Mouse (Mus musculus): ENCODE results near the gene Hist2h4. TPM values are rescaled to one million over a fixed set of nuclear protein-coding genes. Genes with fewer than 3 reads are reported as not detected.

The Hist2h4 gene
- total RNA-seq, 2 experiments from 2014 or later: 7.5 to 8.7 TPM

- DNase-seq: peak; percentile 89
These were observed 17.9 kb downstream of the Hist2h4 start, which contains the start of gene Hist2h2aa1 for GRCm38 (mm10) chr3:96245003-96245886. Gene Hist2h2aa1, plus strand, starts transcription at chr3:96245497.

GRCm38 (mm10) chr3:96243921-96244572 is 19.1 kb downstream of the Hist2h4 start:
- no peak for DNase-seq

- DNase-seq: no peak
These were observed 22.3 kb downstream of the Hist2h4 start for GRCm38 (mm10) chr3:96240799-96241197.

DNA sequence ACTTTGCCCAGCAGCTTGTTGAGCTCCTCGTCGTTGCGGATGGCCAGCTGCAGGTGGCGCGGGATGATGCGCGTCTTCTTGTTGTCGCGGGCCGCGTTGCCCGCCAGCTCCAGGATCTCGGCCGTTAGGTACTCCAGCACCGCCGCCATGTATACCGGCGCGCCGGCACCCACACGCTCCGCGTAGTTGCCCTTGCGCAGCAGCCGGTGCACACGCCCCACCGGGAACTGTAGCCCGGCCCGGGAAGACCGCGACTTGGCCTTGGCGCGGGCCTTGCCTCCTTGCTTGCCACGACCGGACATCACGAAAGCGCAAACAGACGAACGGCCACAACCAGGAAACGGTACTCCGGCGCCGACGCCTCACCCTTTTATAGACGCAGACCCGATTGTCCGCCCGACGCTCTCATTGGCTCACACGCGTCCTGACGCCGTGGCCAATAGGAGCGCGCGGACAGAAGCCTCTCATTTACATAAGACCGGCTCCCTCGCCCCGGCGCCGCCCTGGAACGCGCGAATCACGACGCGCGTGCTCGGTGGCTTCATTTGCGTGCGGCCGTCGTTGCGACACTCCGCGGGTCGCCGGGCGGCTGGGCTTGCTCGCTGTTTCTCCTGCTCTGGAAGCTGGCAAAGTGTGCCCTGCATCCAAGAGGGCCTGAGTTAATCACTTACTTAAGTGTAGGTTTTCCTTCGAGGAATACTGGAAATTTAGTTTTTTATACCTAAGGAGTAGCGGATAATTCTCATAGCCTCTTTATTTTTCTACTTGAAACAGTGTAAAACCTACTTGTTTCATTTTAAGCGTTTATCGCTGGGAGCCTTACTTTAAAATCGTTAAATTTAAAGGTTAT is 22.9 kb downstream of the Hist2h4 start, which contains the start of gene Hist2h2aa2:
Gene Hist2h2aa2, minus strand, starts transcription at position 328 of the 850 bp plus-strand sequence.
- DNase-seq: peak; percentile 94

DNA sequence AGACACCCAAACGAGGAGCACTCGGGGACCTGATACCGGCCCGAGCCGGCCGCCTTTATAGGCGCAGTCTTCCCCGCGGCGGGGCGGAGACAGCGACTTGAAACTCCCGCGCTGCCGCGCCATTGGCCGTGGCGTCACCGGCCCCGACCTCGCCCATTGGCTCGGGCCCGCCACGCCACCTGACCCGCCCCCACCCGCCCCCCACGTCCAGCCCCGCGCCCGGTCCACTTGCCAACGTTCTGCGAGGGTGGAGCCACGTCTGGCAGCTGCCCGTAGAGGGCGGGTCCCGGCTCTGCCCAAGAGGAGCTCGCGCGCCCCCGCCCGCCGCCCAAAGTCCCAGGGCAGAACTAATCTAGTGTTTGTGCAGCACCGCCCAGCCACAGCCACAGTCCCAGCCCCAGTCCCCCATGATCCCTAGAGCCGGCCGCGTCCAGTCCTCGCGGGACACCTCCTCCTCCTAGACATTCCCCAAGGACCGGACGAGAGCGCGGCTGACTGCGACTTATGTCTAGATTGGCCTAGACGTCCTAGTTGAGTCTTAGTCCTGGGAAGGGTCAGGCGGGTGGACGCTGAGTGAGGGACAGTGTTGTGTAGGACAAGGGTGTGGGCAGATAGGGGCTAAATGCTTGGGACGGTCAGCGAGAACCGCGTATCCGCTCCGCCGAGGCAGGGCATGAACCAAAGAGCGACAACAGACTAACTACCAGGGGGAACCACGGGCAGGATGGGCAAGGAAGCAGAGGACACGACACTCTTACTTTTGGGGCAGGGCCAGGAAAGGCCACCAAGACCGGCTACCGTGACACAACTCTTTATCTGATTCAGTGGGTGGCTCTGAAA is 23.9 kb downstream of the Hist2h4 start, which contains the start of gene Hist2h3c2:
Gene Hist2h3c2, minus strand, starts transcription at position 174 of the 840 bp plus-strand sequence.
- DNase-seq: peak; percentile 85

GRCm38 (mm10) chr3:96237904-96238511 is 25.1 kb downstream of the Hist2h4 start:
- DNase-seq: no peak

DNA sequence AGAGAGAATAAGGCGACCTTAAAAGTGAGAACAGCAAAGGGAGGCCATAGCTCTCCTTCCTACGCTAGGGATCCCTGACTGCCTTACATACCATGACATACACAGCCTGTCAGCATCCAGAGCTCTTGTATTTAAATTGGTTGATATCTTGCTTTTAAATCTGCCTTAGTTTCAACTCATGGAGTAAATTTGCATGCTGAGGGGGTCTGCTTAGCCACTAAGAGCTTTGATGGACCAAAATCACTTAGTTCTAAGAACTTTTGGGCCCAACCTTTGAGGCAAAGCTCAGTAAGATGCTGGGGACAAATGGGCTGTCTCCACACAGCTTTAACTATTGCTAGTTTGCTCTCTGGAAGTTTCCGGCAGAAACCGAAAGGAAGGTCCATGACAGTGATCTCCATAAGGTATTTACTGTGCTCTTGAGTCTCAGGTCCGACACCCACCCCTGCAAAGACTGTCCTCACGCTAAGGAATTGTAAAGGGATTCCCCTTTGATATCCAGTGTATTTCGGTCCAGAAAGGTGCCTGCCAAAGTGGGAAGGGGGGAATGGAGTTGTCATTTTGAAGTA is 25.7 kb downstream of the Hist2h4 start:
- no peak for DNase-seq

DNA sequence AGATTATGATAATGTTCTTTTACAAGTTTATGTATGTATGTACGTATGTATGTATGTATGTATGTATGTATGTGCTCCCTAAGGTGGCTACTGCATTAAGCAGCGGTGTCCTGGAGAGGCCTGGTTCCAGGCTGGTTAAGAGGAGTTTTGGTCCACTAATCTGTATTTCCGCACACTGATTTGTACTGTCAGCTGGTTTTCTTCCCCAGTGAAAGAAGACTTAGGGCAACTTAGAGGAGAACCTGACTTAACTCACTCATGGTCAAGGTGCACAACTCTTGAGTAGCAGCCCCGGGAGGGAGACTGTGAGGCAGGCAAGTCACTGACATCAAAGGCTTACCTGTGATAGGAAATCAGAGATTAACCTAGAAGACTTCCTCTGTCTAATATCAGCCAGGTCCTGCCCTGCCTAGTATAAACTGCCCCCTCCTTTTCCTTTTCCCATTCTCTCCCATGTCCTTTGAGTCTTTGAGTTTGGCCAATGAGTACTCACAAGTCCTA is 26.2 kb downstream of the Hist2h4 start:
- no peak for DNase-seq

DNA sequence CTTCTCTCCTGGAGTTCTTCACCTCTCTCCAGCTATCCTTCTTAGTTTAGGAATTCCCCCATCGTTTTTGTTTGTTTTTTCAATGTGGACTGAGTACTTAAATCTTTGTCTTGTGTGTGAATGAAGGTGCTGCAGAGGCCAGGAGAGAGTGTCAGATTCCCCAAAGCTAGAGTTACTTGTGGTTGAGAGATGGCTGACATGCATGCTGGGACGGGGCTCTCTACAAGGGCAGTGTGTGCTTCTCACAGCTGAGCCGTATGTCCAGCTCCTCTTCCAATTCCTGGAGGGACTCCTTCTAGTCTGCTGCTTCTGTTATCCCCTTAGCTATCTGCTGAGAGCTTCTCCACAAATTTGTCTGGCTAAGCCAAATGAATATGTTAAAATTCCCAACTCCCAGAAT is 27.3 kb downstream of the Hist2h4 start:
- no peak for DNase-seq

- no peak for DNase-seq
These were observed 28.2 kb downstream of the Hist2h4 start for GRCm38 (mm10) chr3:96234914-96235313.

DNA sequence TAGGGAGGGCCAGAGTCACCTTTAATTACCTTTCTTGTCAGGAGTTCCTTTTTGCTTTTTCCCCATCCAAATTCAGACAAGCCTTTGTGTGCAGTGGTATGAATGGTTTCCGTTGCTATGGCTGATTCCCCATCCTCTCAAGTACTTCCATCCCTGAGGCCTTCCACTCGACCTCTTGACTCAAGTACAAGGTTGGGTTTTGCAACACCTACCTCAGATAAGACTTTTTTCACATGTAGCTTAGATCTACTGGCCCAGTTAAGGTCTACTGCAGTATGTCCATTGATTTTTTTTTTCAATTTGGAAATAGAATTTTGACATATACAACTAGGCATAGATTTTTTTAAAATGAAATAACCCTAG is 31.4 kb downstream of the Hist2h4 start:
- DNase-seq: no peak

DNA sequence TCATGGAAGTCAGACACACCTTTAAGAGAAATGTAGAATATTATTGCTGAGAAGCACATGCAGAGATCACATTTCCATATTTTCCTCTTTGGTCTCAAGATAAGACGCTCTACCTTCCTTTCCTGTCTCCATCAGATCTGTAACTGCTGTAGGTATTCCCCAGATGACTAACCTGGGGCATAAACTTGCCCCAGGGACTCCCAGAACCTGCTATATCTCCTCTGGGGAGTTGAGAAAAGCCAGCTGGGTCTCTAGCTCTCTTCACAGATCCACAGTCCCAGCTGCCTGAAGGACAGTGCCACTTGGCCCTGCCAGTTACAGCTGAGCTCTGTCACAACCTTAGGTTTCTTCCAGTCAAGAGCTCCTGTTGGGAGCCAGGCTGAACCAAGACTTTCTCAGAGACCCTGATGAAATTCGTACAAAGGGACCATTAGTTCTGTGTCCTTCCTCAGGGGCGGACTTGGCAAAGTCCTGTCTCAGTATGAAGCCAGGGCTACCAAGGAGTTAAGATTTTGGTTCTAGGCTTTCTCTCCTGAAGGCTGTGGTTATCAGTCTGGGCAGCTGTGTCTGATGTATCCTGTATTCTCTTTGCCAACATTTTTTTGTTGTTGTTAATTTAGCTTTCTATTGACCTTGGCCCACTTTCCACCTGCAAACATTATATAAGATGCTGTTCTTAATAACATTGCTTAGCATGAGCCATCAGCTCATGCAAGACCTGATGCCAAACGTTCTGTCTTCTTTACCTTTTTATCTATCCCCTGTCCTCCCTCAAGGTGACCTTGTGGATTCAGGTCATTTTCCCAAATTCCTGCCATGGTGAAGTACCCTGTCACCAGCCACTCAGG is 32.0 kb downstream of the Hist2h4 start:
- no peak for DNase-seq

GRCm38 (mm10) chr3:96230404-96230803 is 32.7 kb downstream of the Hist2h4 start:
- no peak for DNase-seq

GRCm38 (mm10) chr3:96228828-96229227 is 34.3 kb downstream of the Hist2h4 start:
- no peak for DNase-seq

DNA sequence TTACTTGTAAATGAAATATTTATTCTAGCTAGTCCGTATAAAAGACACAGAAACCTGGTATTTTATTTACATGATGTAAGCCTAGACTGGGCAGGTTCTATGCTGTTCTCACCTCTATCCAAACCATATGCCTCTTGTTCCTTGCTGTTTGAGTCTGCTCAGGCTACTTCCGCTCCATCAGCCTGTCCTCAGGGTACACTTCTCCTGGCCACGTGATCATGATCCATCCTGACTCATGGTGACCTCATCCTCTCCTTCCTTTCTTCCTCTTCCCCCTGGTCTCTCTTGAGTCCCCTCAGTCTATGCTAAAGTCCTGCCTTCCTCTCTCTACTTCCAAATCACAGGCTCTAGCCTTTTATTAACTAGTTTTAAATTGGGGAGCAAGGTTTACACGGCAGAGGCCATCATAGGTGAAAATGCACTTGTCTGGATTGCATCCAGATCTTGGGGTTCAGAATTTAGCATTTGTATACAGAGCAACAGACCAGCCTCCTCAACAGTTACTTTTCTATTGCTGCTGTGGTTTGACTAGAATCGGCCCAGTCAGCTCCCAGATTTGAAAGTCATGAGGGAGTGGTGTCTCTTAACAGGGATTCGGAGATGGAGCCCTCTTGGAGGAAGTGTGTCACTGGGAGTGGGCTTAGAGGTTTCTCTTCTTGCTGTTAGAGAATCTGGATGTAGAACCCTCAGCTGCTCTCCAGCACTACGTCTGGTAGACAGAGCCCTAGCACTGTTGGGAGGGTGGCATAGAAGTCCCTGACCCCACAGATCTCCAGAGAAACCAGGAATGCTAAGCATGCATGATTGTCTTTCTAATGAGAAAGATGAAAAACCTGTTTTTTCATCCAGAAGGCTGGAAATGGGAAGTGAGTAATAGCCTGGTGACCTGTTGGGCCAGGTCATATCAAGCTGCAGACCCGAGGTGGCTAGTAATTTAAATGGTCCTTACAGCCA is 36.1 kb downstream of the Hist2h4 start:
- DNase-seq: peak; percentile 34

DNA sequence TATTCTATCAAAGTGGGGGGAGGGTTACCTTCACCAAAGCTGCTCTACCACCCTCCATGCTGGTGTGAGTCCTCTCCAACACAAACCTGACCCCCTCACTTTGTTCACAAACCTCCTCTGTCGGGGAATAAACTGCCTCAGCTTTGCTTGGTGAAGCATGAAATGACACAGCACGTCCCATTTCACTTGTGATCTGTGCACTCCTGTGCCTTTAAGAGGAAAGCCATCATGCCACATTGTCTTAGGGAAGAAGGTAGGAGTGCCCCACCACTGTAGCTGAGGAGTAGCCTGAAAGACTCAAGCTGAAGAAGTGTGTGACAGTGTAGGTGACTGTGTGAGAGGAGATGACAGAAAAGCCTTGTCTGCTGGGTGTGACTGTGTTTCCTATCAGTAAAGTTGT is 37.7 kb downstream of the Hist2h4 start:
- DNase-seq: no peak

DNA sequence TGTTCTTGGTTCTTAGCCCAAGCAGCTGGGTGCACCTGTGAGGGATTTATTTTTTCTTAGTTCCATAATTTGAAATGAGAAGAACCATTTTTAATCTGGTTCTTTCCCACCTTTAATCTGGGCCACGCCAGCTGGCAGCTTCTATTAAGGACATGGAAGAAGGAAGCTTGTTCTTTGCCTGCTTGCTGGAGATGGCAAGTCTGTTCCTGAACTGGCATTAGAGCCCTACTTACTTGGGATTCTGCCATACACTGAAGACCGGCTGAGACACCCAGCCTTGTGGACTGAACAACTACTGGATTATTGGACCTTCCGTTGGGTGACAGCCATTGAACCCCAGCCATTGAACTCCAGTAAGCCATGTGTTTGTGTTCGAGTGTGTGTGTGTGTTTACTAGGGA is 40.3 kb downstream of the Hist2h4 start:
- DNase-seq: no peak

DNA sequence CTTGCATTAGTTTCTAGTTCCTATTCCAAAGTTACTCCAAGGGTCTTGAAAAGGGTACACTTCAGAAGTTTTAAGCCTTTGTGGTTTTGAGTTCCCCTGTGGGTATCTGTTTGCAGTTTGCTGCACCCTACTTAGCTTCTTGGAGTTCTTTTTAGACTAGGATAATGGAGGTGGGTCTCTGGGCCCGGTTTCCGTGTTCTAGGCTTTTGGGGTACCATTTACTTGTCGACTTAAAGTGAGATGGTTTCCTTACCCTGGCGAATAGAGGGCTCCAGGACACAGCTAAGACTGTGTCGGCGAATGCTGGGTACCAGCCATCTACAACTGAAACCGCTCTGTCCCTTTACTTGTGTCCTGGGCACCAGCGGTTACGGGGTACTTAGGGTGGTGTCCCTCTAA is 41.5 kb downstream of the Hist2h4 start:
- no peak for DNase-seq
